Mouse (Mus musculus) CD8-positive naive resting alpha-beta T cell, adult 2 months (primary cell): ENCODE results near the gene Mrrf.

Source experiments
- DNase-seq, 2 experiments: peaks; one replicate each; pipeline ENCODE4 v3.0.0; 2022; ENCODE audit warnings: low read depth in 2 of 2, low spot score in 2 of 2

The Mrrf gene

DNA sequence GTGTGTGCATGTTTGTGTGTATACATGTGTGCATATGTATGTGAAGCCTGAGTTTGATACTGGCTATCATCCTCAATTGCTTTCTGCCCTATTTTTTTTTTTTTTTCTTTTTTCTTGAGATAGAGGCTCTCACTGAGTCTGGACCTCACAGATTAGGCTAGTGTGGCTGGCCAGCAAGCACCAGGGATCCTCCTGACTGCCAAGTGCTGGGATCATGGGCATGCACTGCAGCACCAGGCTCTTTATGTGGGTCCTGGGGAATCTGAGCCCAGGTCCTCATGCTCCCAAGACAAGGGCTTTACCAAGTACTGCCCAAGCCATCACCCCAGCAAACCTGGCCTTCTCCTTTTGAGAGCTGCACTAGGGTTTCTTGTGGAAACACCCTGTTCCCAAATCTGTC, 87.2 kb downstream of the Mrrf start:
- no peak for DNase-seq

DNA sequence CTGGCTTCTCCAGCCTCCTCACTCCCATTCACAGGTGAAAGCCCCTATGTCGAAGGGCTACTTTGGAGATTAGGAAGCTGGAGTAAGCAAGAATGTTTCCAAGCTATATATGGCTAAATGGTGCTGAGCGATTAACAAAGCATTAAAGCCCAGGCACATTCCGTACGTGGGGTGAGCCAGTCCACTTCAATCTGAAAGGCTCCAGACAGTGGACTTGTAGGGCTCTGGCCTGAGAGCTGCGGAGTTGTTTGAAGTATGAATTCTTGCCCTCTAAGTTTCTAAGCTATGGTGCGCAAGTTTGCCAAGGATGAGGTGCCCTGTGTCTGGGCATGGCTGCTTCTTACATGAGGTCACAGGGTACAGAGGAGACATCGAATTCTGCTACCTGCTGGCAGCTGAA, 88.0 kb downstream of the Mrrf start:
- no peak for DNase-seq

GRCm38 (mm10) chr2:36224599-36224998, 88.4 kb downstream of the Mrrf start:
- no peak for DNase-seq

- no peak for DNase-seq
Measured at GRCm38 (mm10) chr2:36230366-36230765, 94.2 kb downstream of the Mrrf start, which contains the start of gene Ptgs1. TSS of gene Ptgs1 (plus strand) at chr2:36230426.

GRCm38 (mm10) chr2:36230967-36231366, 94.8 kb downstream of the Mrrf start:
- no peak for DNase-seq

- DNase-seq: no peak
Measured at GRCm38 (mm10) chr2:36234526-36235368, 98.6 kb downstream of the Mrrf start.

- no peak for DNase-seq
Measured at GRCm38 (mm10) chr2:36235917-36236316, 99.7 kb downstream of the Mrrf start.

DNA sequence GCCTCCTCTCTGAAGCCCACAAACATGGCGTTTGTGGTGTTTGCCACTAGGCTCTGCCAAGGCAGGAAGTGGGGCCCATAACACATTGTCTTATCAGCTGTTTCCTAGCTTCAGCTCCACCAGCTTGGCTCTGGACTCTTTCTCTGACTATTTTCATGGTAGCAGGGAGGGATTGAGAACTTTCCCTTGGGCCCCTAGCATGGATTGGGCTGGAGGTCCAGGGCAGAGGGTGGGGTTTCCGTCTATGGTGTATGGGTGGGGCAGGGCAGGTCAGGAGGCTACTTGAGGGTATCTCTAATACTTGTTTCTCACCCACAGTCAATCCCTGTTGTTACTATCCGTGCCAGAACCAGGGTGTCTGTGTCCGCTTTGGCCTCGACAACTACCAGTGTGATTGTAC, 100.7 kb downstream of the Mrrf start:
- DNase-seq: no peak

- no peak for DNase-seq
Measured at GRCm38 (mm10) chr2:36237557-36237956, 101.4 kb downstream of the Mrrf start.

DNA sequence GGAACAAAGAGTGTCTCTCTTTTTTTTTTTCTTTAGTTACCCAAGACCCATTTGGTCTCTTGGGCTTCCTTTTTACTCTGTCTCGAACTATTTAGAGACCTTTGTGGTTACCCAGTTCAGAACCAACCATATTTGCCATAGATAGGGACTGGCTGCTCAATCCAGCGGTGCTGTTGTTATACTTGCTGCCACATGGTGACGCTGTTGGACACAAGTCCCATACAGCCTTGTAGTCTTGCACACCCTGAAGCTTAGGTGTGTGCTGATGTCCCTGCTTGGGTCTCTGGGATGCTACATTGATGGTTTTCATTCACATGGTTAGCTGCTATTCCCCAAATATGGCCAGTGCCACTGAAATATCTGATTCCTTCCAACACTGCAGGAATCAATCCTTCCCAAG, 102.3 kb downstream of the Mrrf start:
- DNase-seq: no peak

GRCm38 (mm10) chr2:36238951-36239350, 102.8 kb downstream of the Mrrf start:
- no peak for DNase-seq
